Mouse (Mus musculus): Measurements from ENCODE around the gene Ypel3.

Gene Ypel3

GRCm38 (mm10) chr7:126817595-126817994 is 40.8 kb downstream of the Ypel3 start:
- DNase-seq: no peak

GRCm38 (mm10) chr7:126818818-126819217 is 42.1 kb downstream of the Ypel3 start:
- DNase-seq: no peak

- DNase-seq: peak; percentile 82
Observed at GRCm38 (mm10) chr7:126821835-126822511, 45.2 kb downstream of the Ypel3 start.

- DNase-seq: no peak
Observed at GRCm38 (mm10) chr7:126822741-126823140, 46.0 kb downstream of the Ypel3 start.

- DNase-seq: no peak
Observed at GRCm38 (mm10) chr7:126823202-126823711, 46.5 kb downstream of the Ypel3 start.

GRCm38 (mm10) chr7:126823940-126824339 is 47.2 kb downstream of the Ypel3 start:
- DNase-seq: no peak

GRCm38 (mm10) chr7:126825403-126825802 is 48.6 kb downstream of the Ypel3 start:
- no peak for DNase-seq

- DNase-seq: no peak
Observed at GRCm38 (mm10) chr7:126825952-126826351, 49.2 kb downstream of the Ypel3 start.

All from kidney, postnatal 14 days (tissue).